Mouse (Mus musculus) lung, embryonic 15.5 days (tissue): Measurements from ENCODE around the gene Inca1. TPM values are rescaled to one million over a fixed set of nuclear protein-coding genes. Genes with fewer than 3 reads are reported as not detected.

Experiments
- ATAC-seq: fragments of 200-750 bp; cut with Nextera tagmentation; 2 replicates; pipeline ENCODE4 v1.8.0; 2017; ENCODE audit warnings: moderate number of reproducible peaks, borderline replicate concordance; ENCODE audit not compliant: low FRiP score, low TSS enrichment; ENCODE audit errors: extremely low read depth
- H3K27ac ChIP-seq: fragments of 300-500 bp; sonication (generic); 2 replicates; pipeline ENCODE4 v1.5.1; 2015; ENCODE audit warnings: moderate library complexity, mild to moderate bottlenecking, inconsistent platforms
- H3K27me3 ChIP-seq: fragments of 300-500 bp; sonication (generic); 2 replicates; pipeline ENCODE4 v1.6.1; 2015; ENCODE audit warnings: inconsistent platforms
- H3K36me3 ChIP-seq: fragments of 300-500 bp; sonication (generic); 2 replicates; pipeline ENCODE4 v1.6.1; 2015; ENCODE audit warnings: inconsistent platforms
- H3K4me1 ChIP-seq: fragments of 300-500 bp; sonication (generic); 2 replicates; pipeline ENCODE4 v1.6.1; 2015; ENCODE audit warnings: inconsistent platforms
- H3K4me2 ChIP-seq: fragments of 300-500 bp; sonication (generic); 2 replicates; pipeline ENCODE4 v1.6.1; 2015; ENCODE audit warnings: inconsistent platforms, mild to moderate bottlenecking, moderate library complexity
- H3K4me3 ChIP-seq: fragments of 300-500 bp; sonication (generic); 2 replicates; pipeline ENCODE4 v1.5.1; 2015; ENCODE audit warnings: mild to moderate bottlenecking, inconsistent platforms
- H3K9ac ChIP-seq: fragments of 300-500 bp; sonication (generic); 2 replicates; pipeline ENCODE4 v1.6.1; 2015; ENCODE audit warnings: inconsistent platforms
- H3K9me3 ChIP-seq: fragments of 300-500 bp; sonication (generic); 2 replicates; pipeline ENCODE4 v1.6.1; 2016; ENCODE audit warnings: inconsistent platforms
- WGBS: fragments of 180-500 bp; shearing (Covaris S2); methylation state at CpG from one replicate; pipeline ENCODE4 v1.1.7; 2015; 5-methylcytosine and 5-hydroxymethylcytosine counted together
- polyA plus RNA-seq: library from polyadenylated mRNA; unstranded; fragments of >200 nt; fragmentation: Nextera tagmentation; extraction: Ambion mirVana; gene quantifications from 2 replicates; pipeline ENCODE4 v1.2.1, GENCODE M21; 2015

The Inca1 gene
- polyA plus RNA-seq, 1 experiment from 2014 or later = 1.5 TPM

DNA sequence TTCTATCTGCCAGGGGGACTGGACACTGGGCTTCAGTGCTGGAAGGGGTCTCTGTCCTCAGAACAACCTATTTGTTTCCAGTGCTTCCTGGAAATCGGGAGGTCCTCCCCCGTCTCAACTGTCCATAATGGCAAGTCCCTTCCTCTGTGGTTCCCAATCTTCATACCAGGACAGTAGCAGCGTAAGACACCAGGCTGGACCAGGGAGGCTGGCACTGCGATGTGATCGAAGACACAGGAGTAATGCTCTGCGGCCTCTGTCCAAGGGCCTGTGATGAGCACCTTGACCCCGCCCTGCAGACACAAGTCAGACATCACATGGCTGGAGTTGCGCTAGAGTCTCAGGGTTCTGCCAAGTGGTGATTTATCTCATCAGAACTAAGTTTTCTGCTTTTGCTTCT, 20.6 kb downstream of the Inca1 start:
- peaks cover 61% of the 10 kb centered on the region for H3K36me3 ChIP-seq

GRCm38 (mm10) chr11:70678576-70678975, 21.4 kb downstream of the Inca1 start:
- H3K4me3 ChIP-seq = no peak overlapping the region
- no peak overlapping the region for H3K27ac ChIP-seq
- no peaks in the 10 kb centered on the region for H3K9me3 ChIP-seq
- H3K36me3 ChIP-seq = peaks cover 60% of the 10 kb centered on the region
- H3K27me3 ChIP-seq = no peaks in the 10 kb centered on the region
- 76% methylated on average over 2 of the region's 2 CpGs for WGBS
- H3K4me2 ChIP-seq = no peak overlapping the region
- no peak for ATAC-seq
- no peak overlapping the region for H3K9ac ChIP-seq
- H3K4me1 ChIP-seq = peaks cover 9% of the 10 kb centered on the region

More for the DNA sequence above, 20.6 kb downstream of the Inca1 start:
- H3K4me2 ChIP-seq = no peak overlapping the region
- WGBS = 94% methylated on average over 8 of the region's 8 CpGs
- H3K4me1 ChIP-seq = peaks cover 9% of the 10 kb centered on the region
- H3K9ac ChIP-seq = no peak overlapping the region
- H3K4me3 ChIP-seq = no peak overlapping the region
- H3K27me3 ChIP-seq = no peaks in the 10 kb centered on the region
- no peaks in the 10 kb centered on the region for H3K9me3 ChIP-seq
- ATAC-seq = no peak
- H3K27ac ChIP-seq = no peak overlapping the region

DNA sequence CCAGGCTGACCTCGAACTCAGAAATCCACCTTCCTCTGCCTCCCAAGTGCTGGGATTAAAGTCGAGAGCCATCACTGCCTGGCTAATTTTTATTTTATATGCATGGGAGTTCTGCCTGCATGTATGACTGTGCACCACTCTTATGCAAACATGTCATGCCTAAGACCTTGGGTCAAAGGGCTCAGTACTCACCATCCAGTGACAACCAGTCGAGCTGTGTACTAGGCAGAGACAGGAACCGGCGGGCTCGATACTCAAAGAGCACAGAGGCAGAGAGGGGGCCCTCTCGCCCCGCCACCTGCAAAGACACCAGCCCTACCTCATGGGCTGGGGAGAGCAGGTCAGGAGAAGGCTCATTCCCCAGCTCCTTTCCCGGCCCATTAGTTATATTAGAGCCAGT, 21.9 kb downstream of the Inca1 start:
- H3K9ac ChIP-seq = no peak overlapping the region
- H3K36me3 ChIP-seq = peaks cover 56% of the 10 kb centered on the region
- H3K4me1 ChIP-seq = peaks cover 9% of the 10 kb centered on the region
- no peak overlapping the region for H3K4me2 ChIP-seq
- no peak for ATAC-seq
- no peaks in the 10 kb centered on the region for H3K9me3 ChIP-seq
- H3K27me3 ChIP-seq = no peaks in the 10 kb centered on the region
- 70% methylated on average over 9 of the region's 9 CpGs for WGBS
- H3K4me3 ChIP-seq = no peak overlapping the region
- no peak overlapping the region for H3K27ac ChIP-seq

DNA sequence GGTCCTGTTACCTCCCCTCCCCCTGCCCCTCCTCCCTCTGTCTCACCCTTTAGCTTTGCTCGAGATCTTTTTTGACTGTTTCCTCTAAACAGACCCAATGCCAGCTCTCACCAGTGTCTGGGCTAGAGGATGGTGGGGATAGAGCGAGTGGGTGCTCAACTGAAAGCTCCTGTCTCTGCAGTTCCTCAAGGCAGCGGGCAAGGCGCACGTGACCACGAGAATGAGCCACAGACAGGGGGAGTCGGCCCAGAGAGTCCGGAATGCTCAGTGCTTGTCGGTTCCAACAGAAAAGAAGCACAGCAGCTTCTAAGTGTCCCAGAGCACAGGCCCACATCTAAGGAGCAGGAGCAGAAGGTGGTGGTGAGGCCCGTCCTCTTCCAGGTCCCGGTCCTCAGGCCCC, 25.5 kb downstream of the Inca1 start:
- H3K27ac ChIP-seq = no peak overlapping the region
- 65% methylated on average over 11 of the region's 11 CpGs for WGBS
- H3K4me2 ChIP-seq = no peak overlapping the region
- no peak overlapping the region for H3K4me3 ChIP-seq
- H3K9me3 ChIP-seq = no peaks in the 10 kb centered on the region
- H3K9ac ChIP-seq = no peak overlapping the region
- peaks cover 46% of the 10 kb centered on the region for H3K36me3 ChIP-seq
- peaks cover 10% of the 10 kb centered on the region for H3K4me1 ChIP-seq
- no peak for ATAC-seq
- no peaks in the 10 kb centered on the region for H3K27me3 ChIP-seq

GRCm38 (mm10) chr11:70674014-70674413, 25.9 kb downstream of the Inca1 start:
- ATAC-seq = no peak
- Histone ChIP-seq H3K27me3 (no peaks in the 10 kb centered on the region), H3K4me3 (no peak overlapping the region), H3K9me3 (no peaks in the 10 kb centered on the region), H3K9ac (no peak overlapping the region), H3K4me1 (peaks cover 10% of the 10 kb centered on the region), H3K27ac (no peak overlapping the region), H3K36me3 (peaks cover 41% of the 10 kb centered on the region), H3K4me2 (no peak overlapping the region)
- WGBS = 81% methylated on average over 6 of the region's 6 CpGs

DNA sequence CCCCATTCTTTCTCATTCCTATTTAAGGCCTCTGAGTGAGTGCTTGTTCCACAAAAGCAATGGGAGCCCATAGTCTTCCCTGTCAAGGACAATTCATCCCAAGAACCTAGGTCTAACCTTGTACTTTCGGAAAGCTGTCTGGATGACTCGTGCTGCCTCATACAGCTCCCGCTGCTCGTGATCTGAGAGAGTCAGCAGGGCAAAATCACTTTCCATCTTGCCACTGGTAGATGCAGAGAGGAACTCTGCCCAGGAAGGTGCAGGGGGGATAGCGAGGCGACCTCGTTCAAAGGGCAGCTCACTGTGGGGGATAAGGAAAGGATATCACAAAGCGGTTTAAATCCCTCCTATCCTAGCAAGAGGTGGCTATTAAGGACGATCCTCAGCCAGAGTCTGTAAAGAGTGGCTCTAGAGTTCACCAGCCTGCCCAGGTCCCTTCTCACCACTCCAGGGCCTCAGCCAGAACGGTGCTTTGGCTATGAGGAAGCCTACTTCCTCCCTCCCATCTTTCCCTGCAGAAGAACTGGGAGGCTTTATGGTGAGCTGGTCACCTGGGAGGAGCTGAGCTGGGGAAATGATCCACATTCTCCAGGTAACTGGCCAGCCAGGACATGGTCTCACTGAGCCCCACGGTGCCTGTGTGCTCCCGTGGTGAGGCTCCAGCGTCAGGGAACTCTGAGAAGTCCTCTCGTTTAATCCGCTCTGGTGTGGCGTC, 28.5 kb downstream of the Inca1 start:
- no peak overlapping the region for H3K27ac ChIP-seq
- H3K9me3 ChIP-seq = no peaks in the 10 kb centered on the region
- H3K4me2 ChIP-seq = 0 out of 2 replicates have a peak overlapping the region, but pooled peaks have one; percentile 88
- H3K9ac ChIP-seq = no peak overlapping the region
- H3K4me1 ChIP-seq = peaks cover 23% of the 10 kb centered on the region
- H3K4me3 ChIP-seq = no peak overlapping the region
- peaks cover 30% of the 10 kb centered on the region for H3K36me3 ChIP-seq
- no peak for ATAC-seq
- no peaks in the 10 kb centered on the region for H3K27me3 ChIP-seq
- 84% methylated on average over 16 of the region's 16 CpGs for WGBS

- H3K4me3 ChIP-seq = peak overlapping the region; percentile 73
- H3K27me3 ChIP-seq = no peaks in the 10 kb centered on the region
- peak overlapping the region; percentile 58 for H3K9ac ChIP-seq
- peak overlapping the region; percentile 88 for H3K4me2 ChIP-seq
- peaks cover 23% of the 10 kb centered on the region for H3K4me1 ChIP-seq
- ATAC-seq = no peak
- no peaks in the 10 kb centered on the region for H3K9me3 ChIP-seq
- H3K36me3 ChIP-seq = peaks cover 32% of the 10 kb centered on the region
- peak overlapping the region; percentile 99 for H3K27ac ChIP-seq
- WGBS = 33% methylated on average over 14 of the region's 14 CpGs
Measured at GRCm38 (mm10) chr11:70670483-70670882, 29.5 kb downstream of the Inca1 start.

DNA sequence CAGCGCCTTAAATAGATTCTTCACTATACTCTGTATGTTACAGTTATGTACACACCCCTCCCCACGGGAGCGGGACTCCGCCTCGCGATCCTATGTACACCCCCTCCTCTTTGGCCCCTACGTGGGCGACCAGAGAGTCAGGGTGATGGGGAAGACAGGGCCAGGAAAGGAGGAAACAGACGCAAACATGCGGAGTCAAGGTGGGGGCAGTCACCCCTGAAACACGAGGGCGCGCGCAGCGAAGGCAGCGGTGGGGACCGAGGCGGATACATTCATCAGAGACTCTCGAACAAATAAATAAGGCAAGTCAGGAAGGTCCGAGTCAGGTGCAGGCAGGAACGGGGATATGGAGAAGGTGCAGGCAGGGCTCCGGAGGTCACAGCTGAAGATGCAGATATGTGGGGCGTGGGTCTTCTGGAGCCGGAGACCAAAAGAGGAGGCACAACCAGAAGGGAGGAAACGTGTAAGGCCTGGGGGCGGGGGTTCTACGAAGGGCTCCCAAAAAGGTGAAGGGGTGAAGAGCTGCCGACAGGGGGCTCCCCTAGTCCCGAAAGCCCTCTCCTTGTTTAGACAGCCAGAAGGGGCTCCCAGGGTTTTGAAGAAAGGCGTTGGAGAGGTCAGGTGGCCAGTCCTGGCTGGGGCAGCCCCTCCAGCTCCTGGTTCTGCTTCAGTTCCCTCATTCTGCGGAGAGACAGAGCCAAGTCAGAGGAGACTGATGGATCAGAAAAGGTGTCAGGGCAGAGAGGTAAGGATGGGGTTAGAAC, 30.2 kb downstream of the Inca1 start:
- WGBS = under 1% methylated on average over 30 of the region's 31 CpGs
- Histone ChIP-seq H3K9ac (peak overlapping the region; percentile 58), H3K4me2 (peak overlapping the region; percentile 88), H3K27me3 (no peaks in the 10 kb centered on the region), H3K9me3 (no peaks in the 10 kb centered on the region), H3K36me3 (peaks cover 33% of the 10 kb centered on the region), H3K4me1 (peaks cover 23% of the 10 kb centered on the region), H3K27ac (peak overlapping the region; percentile 99), H3K4me3 (peak overlapping the region; percentile 73)
- ATAC-seq = peak; percentile 35

GRCm38 (mm10) chr11:70668771-70669505, 31.0 kb downstream of the Inca1 start, which contains the start of gene Spag7:
TSS of gene Spag7 (minus strand) at chr11:70669416.
- WGBS = under 1% methylated on average over 44 of the region's 44 CpGs
- Histone ChIP-seq H3K4me1 (peaks cover 23% of the 10 kb centered on the region), H3K27me3 (no peaks in the 10 kb centered on the region), H3K4me2 (peak within 1 kb of the TSS; percentile 88), H3K9ac (peak within 1 kb of the TSS; percentile 58), H3K9me3 (no peaks in the 10 kb centered on the region), H3K4me3 (peak within 1 kb of the TSS; percentile 73), H3K36me3 (peaks cover 34% of the 10 kb centered on the region), H3K27ac (peak within 1 kb of the TSS; percentile 99)
- ATAC-seq = peak; percentile 95

GRCm38 (mm10) chr11:70668335-70668770, 31.6 kb downstream of the Inca1 start:
- H3K27me3 ChIP-seq = no peaks in the 10 kb centered on the region
- peak overlapping the region; percentile 88 for H3K4me2 ChIP-seq
- peaks cover 35% of the 10 kb centered on the region for H3K36me3 ChIP-seq
- no peaks in the 10 kb centered on the region for H3K9me3 ChIP-seq
- H3K4me1 ChIP-seq = peaks cover 23% of the 10 kb centered on the region
- peak overlapping the region; percentile 42 for H3K9ac ChIP-seq
- under 1% methylated on average over 15 of the region's 15 CpGs for WGBS
- peak overlapping the region; percentile 73 for H3K4me3 ChIP-seq
- peak; percentile 59 for ATAC-seq
- H3K27ac ChIP-seq = peak overlapping the region; percentile 99

- whole genome bisulfite sequencing = 53% methylated on average over 14 of the region's 14 CpGs
- peak overlapping the region; percentile 99 for H3K27ac ChIP-seq
- peak overlapping the region; percentile 73 for H3K4me3 ChIP-seq
- no peaks in the 10 kb centered on the region for H3K9me3 ChIP-seq
- H3K4me1 ChIP-seq = peaks cover 23% of the 10 kb centered on the region
- H3K9ac ChIP-seq = peak overlapping the region; percentile 42
- peak overlapping the region; percentile 88 for H3K4me2 ChIP-seq
- H3K36me3 ChIP-seq = peaks cover 41% of the 10 kb centered on the region
- no peak for ATAC-seq
- H3K27me3 ChIP-seq = no peaks in the 10 kb centered on the region
Measured at GRCm38 (mm10) chr11:70667271-70668150, 32.4 kb downstream of the Inca1 start.
